Mouse (Mus musculus) CH12.LX (cell line): ENCODE measurements at regions not wholly inside any gene's neighbourhood (a gene's known extent, or its start where the extent isn't known, plus 50 kb on each side); places are given as distances from the start of the nearest gene placed in this dataset.

Experiments used
- DNase-seq: peaks from one replicate; pipeline ENCODE4 v3.0.0-alpha.2; 2013; ENCODE audit errors: extremely low read depth
- H3K27ac ChIP-seq: 2 replicates; pipeline ENCODE4 v1.5.1; 2012; ENCODE audit warnings: low read depth, mild to moderate bottlenecking, control low read depth, moderate library complexity; ENCODE audit not compliant: insufficient read depth
- H3K27me3 ChIP-seq: replicated peaks from 2 replicates; pipeline ENCODE3; 2012; ENCODE audit warnings: inconsistent platforms
- H3K36me3 ChIP-seq, 2 experiments: replicated peaks in 1 of 2; 2 replicates each; pipeline versions ENCODE3 to v1.6.1; 2012; ENCODE audit warnings: inconsistent platforms in 1 of 2, low read length in 1 of 2, mild to moderate bottlenecking in 1 of 2, mixed read lengths in 1 of 2, moderate library complexity in 1 of 2; ENCODE audit not compliant: control insufficient read depth in 1 of 2, insufficient read depth in 1 of 2
- H3K4me1 ChIP-seq, 2 experiments: 2 replicates each; pipeline ENCODE4 v1.6.1; 2012; ENCODE audit warnings: inconsistent platforms in 1 of 2, moderate library complexity in 1 of 2; ENCODE audit not compliant: insufficient read depth in 2 of 2, control insufficient read depth in 1 of 2
- H3K4me2 ChIP-seq: 2 replicates; pipeline ENCODE4 v1.6.1; 2012; ENCODE audit warnings: low read depth, mild to moderate bottlenecking, control low read depth; ENCODE audit not compliant: poor library complexity, insufficient read depth, severe bottlenecking
- H3K4me3 ChIP-seq, 3 experiments: fragments of 150-350 bp in 1 of 3; sonication (generic) in 1 of 3; replicated peaks in 1 of 3; 2 replicates each; pipeline versions ENCODE3 to v1.5.1; 2011 to 2012; ENCODE audit warnings: low read depth in 2 of 3, low read length in 2 of 3, mild to moderate bottlenecking in 2 of 3, moderate library complexity in 2 of 3, control low read depth in 1 of 3, improper control_type of control experiment in 1 of 3, inconsistent platforms in 1 of 3, mixed read lengths in 1 of 3; ENCODE audit not compliant: poor library complexity in 1 of 3
- H3K79me2 ChIP-seq: replicated peaks from 2 replicates; pipeline ENCODE4 v1.6.1; 2012; ENCODE audit warnings: mild to moderate bottlenecking, moderate library complexity; ENCODE audit not compliant: control insufficient read depth, poor library complexity, insufficient read depth, severe bottlenecking; ENCODE audit errors: extremely low read depth
- H3K9ac ChIP-seq: 2 replicates; pipeline ENCODE4 v1.6.1; 2012; ENCODE audit warnings: low read depth, mild to moderate bottlenecking, control low read depth, moderate library complexity; ENCODE audit not compliant: insufficient read depth
- H3K9me3 ChIP-seq: replicated peaks from 2 replicates; pipeline ENCODE3; 2012; ENCODE audit warnings: low read length, inconsistent platforms, mixed read lengths
- CHD1 ChIP-seq: IDR thresholded peaks from 2 replicates; pipeline ENCODE4 v1.6.1; 2012; ENCODE audit warnings: low read depth, low read length, improper control_type of control experiment, inconsistent platforms
- CHD2 ChIP-seq: IDR thresholded peaks from 2 replicates; pipeline ENCODE4 v1.6.1; 2011; ENCODE audit warnings: low read length, improper control_type of control experiment
- E2F4 ChIP-seq: IDR thresholded peaks from 2 replicates; pipeline ENCODE4 v1.6.1; 2011; ENCODE audit warnings: low read depth, low read length, improper control_type of control experiment; ENCODE audit not compliant: insufficient replicate concordance
- ELF1 ChIP-seq: IDR thresholded peaks from 2 replicates; pipeline ENCODE4 v1.6.1; 2014; ENCODE audit warnings: low read depth, mild to moderate bottlenecking, inconsistent platforms, low read length, improper control_type of control experiment
- EP300 ChIP-seq: IDR thresholded peaks from 2 replicates; pipeline ENCODE4 v1.6.1; 2011; ENCODE audit warnings: low read length, improper control_type of control experiment
- HCFC1 ChIP-seq: IDR thresholded peaks from 2 replicates; pipeline ENCODE4 v1.6.1; 2012; ENCODE audit warnings: low read depth, mild to moderate bottlenecking, inconsistent platforms, low read length, improper control_type of control experiment
- IRF4 ChIP-seq: IDR thresholded peaks from 2 replicates; pipeline ENCODE4 v1.6.1; 2014; ENCODE audit warnings: low read depth, mild to moderate bottlenecking, inconsistent platforms, low read length, improper control_type of control experiment
- JUN ChIP-seq: IDR thresholded peaks from 2 replicates; pipeline ENCODE4 v1.6.1; 2011; ENCODE audit warnings: low read depth, mild to moderate bottlenecking, low read length, improper control_type of control experiment, moderate library complexity; ENCODE audit not compliant: insufficient read depth
- JUND ChIP-seq: conservative IDR thresholded peaks from 2 replicates; pipeline ENCODE4 v1.6.1; 2011; ENCODE audit warnings: low read depth, low read length, improper control_type of control experiment
- KAT2A ChIP-seq: IDR thresholded peaks from 2 replicates; pipeline ENCODE4 v1.6.1; 2012; ENCODE audit warnings: low read length, improper control_type of control experiment, inconsistent platforms; ENCODE audit not compliant: insufficient replicate concordance
- MAZ ChIP-seq: IDR thresholded peaks from 2 replicates; pipeline ENCODE4 v1.6.1; 2012; ENCODE audit warnings: low read depth, mild to moderate bottlenecking, inconsistent platforms, low read length, improper control_type of control experiment, moderate library complexity
- MXI1 ChIP-seq: IDR thresholded peaks from 2 replicates; pipeline ENCODE4 v1.6.1; 2011; ENCODE audit warnings: mild to moderate bottlenecking, low read depth, low read length, improper control_type of control experiment
- MYC ChIP-seq: IDR thresholded peaks from 2 replicates; pipeline ENCODE4 v1.6.1; 2011; ENCODE audit warnings: low read depth, mild to moderate bottlenecking, improper control_type of control experiment, low read length
- NELFE ChIP-seq: IDR thresholded peaks from 2 replicates; pipeline ENCODE4 v1.6.1; 2011; ENCODE audit warnings: low read depth, low read length, improper control_type of control experiment
- PAX5 ChIP-seq: IDR thresholded peaks from 2 replicates; pipeline ENCODE4 v1.6.1; 2012; ENCODE audit warnings: low read length, inconsistent platforms, mixed read lengths
- POLR2A ChIP-seq: IDR thresholded peaks from 2 replicates; pipeline ENCODE4 v1.6.1; 2011; ENCODE audit warnings: low read depth, mild to moderate bottlenecking, improper control_type of control experiment, low read length
- POLR2AphosphoS2 ChIP-seq: IDR thresholded peaks from 2 replicates; pipeline ENCODE4 v1.6.1; 2011; ENCODE audit warnings: low read depth, low read length, improper control_type of control experiment
- RAD21 ChIP-seq: IDR thresholded peaks from 2 replicates; pipeline ENCODE4 v1.6.1; 2011; ENCODE audit warnings: low read depth, mild to moderate bottlenecking, low read length, improper control_type of control experiment, moderate library complexity
- SIN3A ChIP-seq: IDR thresholded peaks from 2 replicates; pipeline ENCODE4 v1.6.1; 2012; ENCODE audit warnings: low read length, improper control_type of control experiment, inconsistent platforms
- SMC3 ChIP-seq: IDR thresholded peaks from 2 replicates; pipeline ENCODE4 v1.6.1; 2011; ENCODE audit warnings: low read depth, low read length, improper control_type of control experiment
- USF2 ChIP-seq: conservative IDR thresholded peaks from 2 replicates; pipeline ENCODE4 v1.6.1; 2011; ENCODE audit warnings: low read depth, low read length, improper control_type of control experiment
- ZKSCAN1 ChIP-seq: IDR thresholded peaks from 2 replicates; pipeline ENCODE4 v1.6.1; 2012; ENCODE audit warnings: low read depth, inconsistent platforms, low read length, improper control_type of control experiment, borderline replicate concordance
- ZNF384 ChIP-seq: IDR thresholded peaks from 2 replicates; pipeline ENCODE4 v1.6.1; 2012; ENCODE audit warnings: low read depth, low read length, improper control_type of control experiment, inconsistent platforms
- dilution Hi-C: fragments of 300-500 bp; cut with MboI; formaldehyde crosslinking; loops from 2 replicates; pipeline ENCODE4 v1.14.3; 2020; ENCODE audit warnings: low sequenced_read_pairs; ENCODE audit not compliant: extremely low pct_unique_long_range_greater_than_20kb, extremely low pct_ligation_motif_present
- in situ Hi-C: fragments of 300-500 bp; cut with MboI; formaldehyde crosslinking; loops from 3 replicates; pipeline ENCODE4 v1.14.3; 2019; ENCODE audit warnings: low sequenced_read_pairs, low pct_ligation_motif_present, low pct_unique_long_range_greater_than_20kb, mixed read lengths

- TF ChIP-seq KAT2A = no peak
- no peak for TF ChIP-seq SMC3
- no peak for TF ChIP-seq ZKSCAN1
- no peak for TF ChIP-seq CHD2
- no peak for TF ChIP-seq SIN3A
- no peak for TF ChIP-seq MYC
- TF ChIP-seq, all 38 proteins: peak for 0
- no peak overlapping the region for H3K9ac ChIP-seq
- DNase-seq = no peak
- H3K27ac ChIP-seq = no peak overlapping the region
- no peak overlapping the region for H3K4me3 ChIP-seq
- H3K9me3 ChIP-seq = peaks cover 42% of the 10 kb centered on the region
- no peaks in the 10 kb centered on the region for H3K79me2 ChIP-seq
- H3K4me1 ChIP-seq = no peaks in the 10 kb centered on the region
- H3K27me3 ChIP-seq = no peaks in the 10 kb centered on the region
- dilution Hi-C loops (no loop called here), in situ Hi-C loops (no loop called here)
- H3K36me3 ChIP-seq = no peaks in the 10 kb centered on the region
- no peak overlapping the region for H3K4me2 ChIP-seq
These were observed 148.4 kb downstream of the Lurap1l start for GRCm38 (mm10) chr4:81058809-81059208.

GRCm38 (mm10) chr4:81059356-81059755, 148.9 kb downstream of the Lurap1l start:
- Histone ChIP-seq H3K9ac (no peak overlapping the region), H3K9me3 (peaks cover 43% of the 10 kb centered on the region), H3K4me3 (no peak overlapping the region), H3K4me2 (no peak overlapping the region), H3K79me2 (no peaks in the 10 kb centered on the region), H3K27ac (no peak overlapping the region), H3K36me3 (no peaks in the 10 kb centered on the region), H3K4me1 (no peaks in the 10 kb centered on the region), H3K27me3 (no peaks in the 10 kb centered on the region)
- DNase-seq = no peak
- TF ChIP-seq JUND = no peak
- no peak for TF ChIP-seq IRF4
- no peak for TF ChIP-seq RAD21
- no peak for TF ChIP-seq ELF1
- no peak for TF ChIP-seq EP300
- TF ChIP-seq POLR2A = no peak
- TF ChIP-seq CHD1 = no peak
- no peak for TF ChIP-seq HCFC1
- no peak for TF ChIP-seq SMC3
- no peak for TF ChIP-seq PAX5
- no peak for TF ChIP-seq ZNF384
- TF ChIP-seq USF2 = no peak
- no peak for TF ChIP-seq E2F4
- TF ChIP-seq MXI1 = no peak
- no peak for TF ChIP-seq NELFE
- TF ChIP-seq JUN = no peak
- TF ChIP-seq MAZ = no peak
- TF ChIP-seq POLR2AphosphoS2 = no peak
- dilution Hi-C loops = no loop called here
- in situ Hi-C loops = no loop called here
